Mouse (Mus musculus) thymus, adult 2 months (tissue): Measurements from ENCODE around the gene Bbs4. TPM values are rescaled to one million over a fixed set of nuclear protein-coding genes. Genes with fewer than 3 reads are reported as not detected.

Experiments
- DNase-seq: peaks from one replicate; pipeline ENCODE4 v3.0.0; 2021
- H3K27ac ChIP-seq: fragments of 200-500 bp; 2 replicates; pipeline ENCODE4 v1.5.1; 2012; ENCODE audit warnings: low read length, control low read depth; ENCODE audit not compliant: control insufficient read depth, insufficient read depth
- H3K27me3 ChIP-seq: fragments of 200-500 bp; 2 replicates; pipeline ENCODE4 v1.6.1; 2012; ENCODE audit warnings: mild to moderate bottlenecking, low read length, moderate library complexity, mixed read lengths; ENCODE audit not compliant: control insufficient read depth, insufficient read depth
- H3K36me3 ChIP-seq: fragments of 200-500 bp; 2 replicates; pipeline ENCODE4 v1.6.1; 2012; ENCODE audit warnings: mild to moderate bottlenecking, low read length, moderate library complexity; ENCODE audit not compliant: control insufficient read depth, insufficient read depth
- H3K4me1 ChIP-seq: fragments of 200-500 bp; replicated peaks from 2 replicates; pipeline ENCODE4 v1.6.1; 2012; ENCODE audit warnings: low read length; ENCODE audit not compliant: control insufficient read depth, insufficient read depth
- H3K4me3 ChIP-seq: fragments of 200-500 bp; 2 replicates; pipeline ENCODE4 v1.5.1; 2012; ENCODE audit warnings: mild to moderate bottlenecking, low read length, control low read depth, moderate library complexity; ENCODE audit not compliant: control insufficient read depth, insufficient read depth
- CTCF ChIP-seq: fragments of 200-500 bp; IDR thresholded peaks from 2 replicates; pipeline ENCODE4 v1.5.1; 2012; ENCODE audit warnings: mild to moderate bottlenecking, control low read depth, low read length, moderate library complexity, borderline replicate concordance; ENCODE audit not compliant: control insufficient read depth, poor library complexity, insufficient read depth; ENCODE audit errors: extremely low read depth
- POLR2A ChIP-seq: fragments of 200-500 bp; IDR thresholded peaks from 2 replicates; pipeline ENCODE4 v1.6.1; 2012; ENCODE audit warnings: mild to moderate bottlenecking, low read length, control low read depth, moderate library complexity; ENCODE audit not compliant: control insufficient read depth, poor library complexity, insufficient read depth; ENCODE audit errors: extremely low read depth
- WGBS: fragments of 180-500 bp; shearing (Covaris S2); methylation state at CpG from one replicate; pipeline ENCODE4 v1.1.7; 2018; 5-methylcytosine and 5-hydroxymethylcytosine counted together
- polyA plus RNA-seq: library from polyadenylated mRNA; depleted of rRNA; stranded (reverse); fragments of >200 nt; gene quantifications from 2 replicates; pipeline ENCODE4 v1.2.3, GENCODE M21; 2012

The Bbs4 gene
- polyA plus RNA-seq, 1 experiment, result 5.3 TPM

GRCm38 (mm10) chr9:59336539-59336938 is 16.8 kb downstream of the Bbs4 start:
- TF ChIP-seq POLR2A (no peak), CTCF (no peak)

GRCm38 (mm10) chr9:59330055-59330454 is 23.3 kb downstream of the Bbs4 start:
- no peak overlapping the region for H3K4me3 ChIP-seq
- peaks cover 8% of the 10 kb centered on the region; the same call in 1 of the 2 replicates for H3K36me3 ChIP-seq
- WGBS, result 85% methylated on average over 5 of the region's 5 CpGs

More at GRCm38 (mm10) chr9:59336539-59336938, 16.8 kb downstream of the Bbs4 start:
- H3K27ac ChIP-seq, result no peak overlapping the region
- no peaks in the 10 kb centered on the region for H3K27me3 ChIP-seq
- 99% methylated on average over 3 of the region's 3 CpGs for WGBS
- no peak overlapping the region for H3K4me3 ChIP-seq
- peaks cover 2% of the 10 kb centered on the region; the same call in 1 of the 2 replicates for H3K4me1 ChIP-seq
- DNase-seq, result no peak
- H3K36me3 ChIP-seq, result 0 out of 2 replicates have a peak, but pooled peaks cover 8% of the 10 kb centered on the region

GRCm38 (mm10) chr9:59324351-59324750 is 29.0 kb downstream of the Bbs4 start:
- Histone ChIP-seq H3K27ac (no peak overlapping the region), H3K4me1 (no peaks in the 10 kb centered on the region), H3K27me3 (no peaks in the 10 kb centered on the region), H3K4me3 (no peak overlapping the region), H3K36me3 (peaks cover 17% of the 10 kb centered on the region)
- TF ChIP-seq POLR2A (no peak), CTCF (no peak)
- no peak for DNase-seq

More at GRCm38 (mm10) chr9:59330055-59330454, 23.3 kb downstream of the Bbs4 start:
- Histone ChIP-seq H3K4me1 (no peaks in the 10 kb centered on the region), H3K27me3 (no peaks in the 10 kb centered on the region), H3K27ac (no peak overlapping the region)
- TF ChIP-seq CTCF (no peak), POLR2A (no peak)
- DNase-seq, result no peak

GRCm38 (mm10) chr9:59316206-59316605 is 37.1 kb downstream of the Bbs4 start:
- whole genome bisulfite sequencing, result 87% methylated on average over 3 of the region's 3 CpGs
- no peak for DNase-seq
- H3K4me3 ChIP-seq, result no peak overlapping the region
- no peak for TF ChIP-seq CTCF
- TF ChIP-seq POLR2A, result no peak
- no peak overlapping the region for H3K27ac ChIP-seq
- H3K27me3 ChIP-seq, result no peaks in the 10 kb centered on the region
- H3K4me1 ChIP-seq, result no peaks in the 10 kb centered on the region
- H3K36me3 ChIP-seq, result peaks cover 16% of the 10 kb centered on the region; the same call in 1 of the 2 replicates

GRCm38 (mm10) chr9:59311284-59311670 is 42.0 kb downstream of the Bbs4 start:
- Histone ChIP-seq H3K4me3 (no peak overlapping the region), H3K4me1 (no peaks in the 10 kb centered on the region), H3K27me3 (no peaks in the 10 kb centered on the region), H3K36me3 (peaks cover 21% of the 10 kb centered on the region; the same call in 1 of the 2 replicates), H3K27ac (no peak overlapping the region)
- TF ChIP-seq POLR2A (no peak), CTCF (no peak)
- WGBS, result 85% methylated on average over 3 of the region's 3 CpGs
- DNase-seq, result no peak

DNA sequence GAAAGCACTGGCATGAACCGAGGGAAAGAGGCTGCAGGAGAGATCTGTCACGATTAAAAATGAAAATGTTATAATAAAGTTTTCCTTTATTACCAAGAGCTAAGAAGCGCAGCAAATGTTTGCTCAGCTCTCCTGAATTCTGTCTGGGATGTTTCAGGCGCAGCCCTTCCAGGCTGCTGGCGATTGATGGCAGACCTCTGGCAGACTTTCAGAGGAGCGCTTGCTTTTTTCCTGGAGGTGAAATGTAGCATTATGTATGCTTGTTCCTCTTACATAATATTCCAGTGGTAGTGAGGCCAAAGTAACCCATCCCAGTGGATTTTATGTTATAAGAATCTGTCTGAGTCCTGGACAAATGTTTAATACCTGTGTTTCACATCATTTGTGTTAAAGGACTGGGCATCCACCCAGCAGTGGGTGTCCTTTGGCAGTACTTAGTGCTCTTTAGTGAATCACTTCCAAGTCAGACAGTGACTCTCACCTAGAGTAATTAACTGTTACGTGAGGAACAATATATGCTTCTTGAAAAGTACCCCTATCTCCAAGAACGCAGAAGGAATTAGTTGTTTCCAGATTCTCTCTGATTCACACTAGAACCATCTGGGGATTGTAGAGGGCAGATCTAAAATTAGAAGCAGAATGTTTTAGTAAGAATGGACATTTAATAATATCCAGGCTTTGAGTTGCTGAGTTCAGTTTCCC is 42.6 kb downstream of the Bbs4 start:
- 96% methylated on average over 8 of the region's 8 CpGs for WGBS
- no peak overlapping the region for H3K27ac ChIP-seq
- peaks cover 19% of the 10 kb centered on the region; the same call in 1 of the 2 replicates for H3K36me3 ChIP-seq

More for the DNA sequence above, 42.6 kb downstream of the Bbs4 start:
- DNase-seq, result no peak
- Histone ChIP-seq H3K4me1 (no peaks in the 10 kb centered on the region), H3K27me3 (no peaks in the 10 kb centered on the region), H3K4me3 (no peak overlapping the region)
- TF ChIP-seq CTCF (no peak), POLR2A (no peak)
